Mouse (Mus musculus) frontal cortex, postnatal 14 days (tissue): ENCODE results near the gene Clec4a4.
"Not testable (repeated sequence)": the region's sequence is repeated elsewhere in the genome, so short reads cannot be mapped to it uniquely, and the experiment has no call there.

Experiments
- DNase-seq, 2 experiments: peaks; one replicate each; pipeline ENCODE4 v3.0.0; 2022; ENCODE audit warnings: low spot score in 2 of 2

The Clec4a4 gene

GRCm38 (mm10) chr6:122989876-122990437 is at the start of gene Clec4a4:
Gene Clec4a4 (plus strand): TSS chr6:122990367.
- DNase-seq = no peak

GRCm38 (mm10) chr6:122946760-122947159 is 43.4 kb upstream of the Clec4a4 start:
- DNase-seq = no peak

- DNase-seq = no peak
Observed at GRCm38 (mm10) chr6:122952401-122952800, 37.8 kb upstream of the Clec4a4 start, which contains the start of gene Clec4a3. Gene Clec4a3 (plus strand): TSS chr6:122952515.

- no peak for DNase-seq
Observed at GRCm38 (mm10) chr6:122964562-122964961, 25.6 kb upstream of the Clec4a4 start.

- DNase-seq = no peak
Observed at GRCm38 (mm10) chr6:122969048-122969447, 21.1 kb upstream of the Clec4a4 start.

GRCm38 (mm10) chr6:123004696-123005095 is 14.5 kb downstream of the Clec4a4 start:
- DNase-seq = not testable (repeated sequence)

- no peak for DNase-seq
Observed at GRCm38 (mm10) chr6:123005591-123005990, 15.4 kb downstream of the Clec4a4 start.

- DNase-seq = no peak
Observed at GRCm38 (mm10) chr6:123049742-123050372, 59.7 kb downstream of the Clec4a4 start, which contains the start of gene Clec4b1. Gene Clec4b1 (plus strand): TSS chr6:123049962.
